Mouse (Mus musculus) neural tube, embryonic 13.5 days (tissue): ENCODE data around the gene Gstm4. TPM values are rescaled to one million over a fixed set of nuclear protein-coding genes. Genes with fewer than 3 reads are reported as not detected.
"Not testable (repeated sequence)": the region's sequence is repeated elsewhere in the genome, so short reads cannot be mapped to it uniquely, and the experiment has no call there.

Experiments used
- ATAC-seq: fragments of 200-750 bp; cut with Nextera tagmentation; 2 replicates; pipeline ENCODE4 v1.8.0; 2017; ENCODE audit warnings: low read depth, mild to moderate bottlenecking, moderate TSS enrichment, moderate library complexity
- H3K27ac ChIP-seq: fragments of 300-500 bp; sonication (generic); replicated peaks from 2 replicates; pipeline ENCODE4 v1.5.1; 2015; ENCODE audit warnings: moderate library complexity, mild to moderate bottlenecking, inconsistent platforms
- H3K27me3 ChIP-seq: fragments of 300-500 bp; sonication (generic); 2 replicates; pipeline ENCODE4 v1.6.1; 2015; ENCODE audit warnings: mild to moderate bottlenecking, inconsistent platforms
- H3K36me3 ChIP-seq: fragments of 300-500 bp; sonication (generic); 2 replicates; pipeline ENCODE4 v1.6.1; 2015; ENCODE audit warnings: mild to moderate bottlenecking, inconsistent platforms
- H3K4me1 ChIP-seq: fragments of 300-500 bp; sonication (generic); replicated peaks from 2 replicates; pipeline ENCODE4 v1.6.1; 2015; ENCODE audit warnings: inconsistent platforms
- H3K4me2 ChIP-seq: fragments of 300-500 bp; sonication (generic); 2 replicates; pipeline ENCODE4 v1.6.1; 2015; ENCODE audit warnings: inconsistent platforms, mild to moderate bottlenecking, moderate library complexity
- H3K4me3 ChIP-seq: fragments of 300-500 bp; sonication (generic); 2 replicates; pipeline ENCODE4 v1.5.1; 2015; ENCODE audit warnings: mild to moderate bottlenecking, inconsistent platforms
- H3K9ac ChIP-seq: fragments of 300-500 bp; sonication (generic); 2 replicates; pipeline ENCODE4 v1.6.1; 2015; ENCODE audit warnings: moderate library complexity, mild to moderate bottlenecking, inconsistent platforms
- H3K9me3 ChIP-seq: fragments of 300-500 bp; sonication (generic); 2 replicates; pipeline ENCODE4 v1.6.1; 2016; ENCODE audit warnings: inconsistent platforms
- WGBS: fragments of 180-500 bp; shearing (Covaris S2); methylation state at CpG from one replicate; pipeline ENCODE4 v1.1.7; 2015; 5-methylcytosine and 5-hydroxymethylcytosine counted together
- polyA plus RNA-seq: library from polyadenylated mRNA; unstranded; fragments of >200 nt; fragmentation: Nextera tagmentation; extraction: Ambion mirVana; gene quantifications from 2 replicates; pipeline ENCODE4 v1.2.1, GENCODE M21; 2015

The Gstm4 gene
- polyA plus RNA-seq, 1 experiment from 2014 or later, result 15.5 TPM

DNA sequence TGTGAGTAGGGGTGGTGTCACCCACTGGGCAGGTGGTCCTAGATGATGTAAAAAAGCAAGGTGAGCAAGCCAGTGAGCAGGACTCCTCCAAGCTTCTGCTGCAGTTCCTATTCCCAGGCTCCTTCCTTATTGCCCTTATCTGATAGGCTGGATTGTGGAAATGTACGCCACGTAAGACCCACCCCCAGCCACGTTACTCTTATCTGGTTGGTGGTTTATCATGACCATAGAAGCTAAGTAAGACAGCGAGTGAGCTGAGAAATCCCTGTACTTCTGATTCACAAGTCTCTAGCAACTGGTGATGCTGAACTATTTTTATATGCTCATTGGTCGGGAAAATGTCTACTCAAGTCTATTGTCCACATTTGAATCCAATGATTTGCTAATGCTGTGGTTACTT, 18.6 kb downstream of the Gstm4 start:
- Histone ChIP-seq H3K36me3 (no peaks in the 10 kb centered on the region), H3K4me3 (no peak overlapping the region), H3K4me2 (no peak overlapping the region), H3K4me1 (no peaks in the 10 kb centered on the region), H3K27ac (no peak overlapping the region), H3K9ac (no peak overlapping the region), H3K27me3 (no peaks in the 10 kb centered on the region), H3K9me3 (no peaks in the 10 kb centered on the region)
- 81% methylated on average over 5 of the region's 5 CpGs for WGBS
- no peak for ATAC-seq

- H3K27ac ChIP-seq, result no peak overlapping the region
- no peak for ATAC-seq
- no peak overlapping the region for H3K4me3 ChIP-seq
Measured at GRCm38 (mm10) chr3:108025318-108025717, 19.4 kb downstream of the Gstm4 start.

DNA sequence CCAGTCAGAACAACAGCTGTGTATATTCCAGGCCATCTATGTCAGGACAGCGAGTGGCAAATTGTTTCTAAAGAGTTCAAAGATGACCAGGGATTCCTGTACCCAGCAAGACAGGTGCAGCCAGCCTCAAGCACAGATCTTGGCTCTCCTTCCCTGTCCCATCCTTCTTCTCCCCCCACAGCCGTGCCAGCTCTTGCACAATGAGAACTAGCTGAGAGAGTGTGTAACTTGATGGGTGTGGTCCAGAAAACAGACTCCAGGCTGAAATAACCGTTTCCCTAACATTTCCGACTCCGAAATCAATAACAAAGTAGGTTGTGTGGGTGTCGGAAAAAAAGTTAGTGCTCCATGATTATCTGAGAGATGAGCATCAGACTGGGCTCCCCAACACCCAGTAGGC, 22.0 kb downstream of the Gstm4 start:
- H3K4me1 ChIP-seq, result peaks cover 9% of the 10 kb centered on the region; the same call in 1 of the 2 replicates
- H3K4me2 ChIP-seq, result no peak overlapping the region
- 88% methylated on average over 6 of the region's 6 CpGs for WGBS
- H3K27ac ChIP-seq, result no peak overlapping the region
- H3K36me3 ChIP-seq, result no peaks in the 10 kb centered on the region
- H3K27me3 ChIP-seq, result no peaks in the 10 kb centered on the region
- H3K4me3 ChIP-seq, result no peak overlapping the region
- no peaks in the 10 kb centered on the region for H3K9me3 ChIP-seq
- ATAC-seq, result no peak
- no peak overlapping the region for H3K9ac ChIP-seq

More at GRCm38 (mm10) chr3:108025318-108025717, 19.4 kb downstream of the Gstm4 start:
- Histone ChIP-seq H3K36me3 (no peaks in the 10 kb centered on the region), H3K4me1 (no peaks in the 10 kb centered on the region), H3K4me2 (no peak overlapping the region), H3K9ac (no peak overlapping the region), H3K27me3 (no peaks in the 10 kb centered on the region), H3K9me3 (no peaks in the 10 kb centered on the region)
- WGBS, result 70% methylated on average over 4 of the region's 4 CpGs

GRCm38 (mm10) chr3:108020351-108021022, 24.2 kb downstream of the Gstm4 start:
- H3K4me1 ChIP-seq, result peaks cover 25% of the 10 kb centered on the region
- H3K27me3 ChIP-seq, H3K27ac ChIP-seq, H3K9me3 ChIP-seq, H3K9ac ChIP-seq, H3K4me2 ChIP-seq, H3K36me3 ChIP-seq, ATAC-seq, H3K4me3 ChIP-seq: not testable (repeated sequence)
- 88% methylated on average over 11 of the region's 11 CpGs for WGBS

- not testable (repeated sequence) for H3K9ac ChIP-seq, H3K27ac ChIP-seq, H3K9me3 ChIP-seq, H3K27me3 ChIP-seq, H3K4me2 ChIP-seq, H3K4me3 ChIP-seq, H3K36me3 ChIP-seq, ATAC-seq
- 74% methylated on average over 3 of the region's 3 CpGs for WGBS
- peaks cover 25% of the 10 kb centered on the region for H3K4me1 ChIP-seq
Measured at GRCm38 (mm10) chr3:108019226-108019625, 25.5 kb downstream of the Gstm4 start.

GRCm38 (mm10) chr3:108018190-108018820, 26.4 kb downstream of the Gstm4 start:
- Histone ChIP-seq H3K27ac (peak overlapping the region; percentile 85), H3K4me2 (peak overlapping the region; percentile 84), H3K9ac (peak overlapping the region; percentile 66), H3K27me3 (no peaks in the 10 kb centered on the region), H3K36me3 (no peaks in the 10 kb centered on the region), H3K4me3 (peak overlapping the region; percentile 43), H3K9me3 (no peaks in the 10 kb centered on the region), H3K4me1 (peaks cover 25% of the 10 kb centered on the region)
- WGBS, result 31% methylated on average over 14 of the region's 14 CpGs
- ATAC-seq, result no peak

DNA sequence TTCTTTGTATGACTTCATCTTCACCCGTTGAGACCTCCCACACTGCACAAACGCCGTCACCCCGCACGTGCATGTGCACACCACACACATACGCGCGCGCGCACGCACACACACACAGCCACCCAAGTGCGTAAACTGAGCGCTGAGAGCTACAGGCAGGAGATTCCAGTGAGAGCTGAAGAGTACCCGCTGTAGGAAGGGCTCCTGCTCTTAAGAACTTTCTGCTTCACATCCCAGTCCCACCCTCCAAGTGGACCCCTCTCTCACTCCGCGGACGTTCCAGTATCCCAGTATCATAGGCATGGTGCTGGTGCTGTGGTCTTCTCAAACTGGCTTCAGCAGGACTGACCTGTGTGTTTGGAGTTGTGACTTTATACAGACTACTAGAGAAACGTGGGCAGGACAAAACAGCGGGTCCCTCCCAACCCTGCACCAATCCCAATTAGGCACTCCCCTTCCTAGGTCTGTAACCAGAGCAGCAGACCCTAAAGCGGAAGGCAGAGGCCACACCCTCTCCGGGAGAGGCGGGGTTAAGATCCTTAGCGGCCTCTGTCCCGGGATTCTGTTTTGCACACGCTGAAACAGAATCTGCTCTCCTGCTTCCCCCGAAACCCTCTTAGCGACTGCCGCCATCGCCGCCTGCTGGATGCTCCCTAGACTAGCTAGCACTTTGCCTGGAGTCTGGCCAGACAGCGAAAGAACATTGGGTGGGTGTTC, 27.1 kb downstream of the Gstm4 start, which contains the start of gene Gstm1:
Gstm1 (minus strand) TSS at position 501 of the 717 bp plus-strand sequence.
- Histone ChIP-seq H3K9ac (peak within 1 kb of the TSS; percentile 66), H3K27me3 (no peaks in the 10 kb centered on the region), H3K4me1 (peaks cover 25% of the 10 kb centered on the region), H3K27ac (peak within 1 kb of the TSS; percentile 85), H3K9me3 (no peaks in the 10 kb centered on the region), H3K4me3 (peak within 1 kb of the TSS; percentile 43), H3K36me3 (no peaks in the 10 kb centered on the region), H3K4me2 (peak within 1 kb of the TSS; percentile 84)
- whole genome bisulfite sequencing, result 1% methylated on average over 31 of the region's 31 CpGs
- peak; percentile 95 for ATAC-seq

DNA sequence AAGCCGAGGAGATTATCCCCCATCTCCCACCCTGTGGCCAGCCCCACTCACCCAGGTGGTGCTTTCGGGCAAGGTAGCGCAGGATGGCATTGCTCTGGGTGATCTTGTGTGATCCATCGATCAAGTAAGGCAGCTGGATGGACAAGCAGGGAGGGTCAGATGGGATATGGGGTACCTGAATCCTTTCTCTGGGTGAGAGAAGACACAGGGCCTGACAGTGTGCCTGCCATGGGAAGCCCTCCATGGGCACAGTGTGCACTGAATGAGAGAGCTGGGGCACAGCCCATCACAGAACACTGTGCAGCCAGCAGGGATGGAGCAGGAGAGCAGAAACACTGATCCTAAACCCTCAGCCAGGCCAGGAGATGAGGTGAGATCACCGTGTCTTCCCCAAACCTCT, 28.2 kb downstream of the Gstm4 start:
- not testable (repeated sequence) for ATAC-seq, H3K36me3 ChIP-seq, H3K9me3 ChIP-seq, H3K27ac ChIP-seq, H3K27me3 ChIP-seq
- Histone ChIP-seq H3K4me2 (peak overlapping the region; percentile 84), H3K9ac (0 out of 2 replicates have a peak overlapping the region, but pooled peaks have one; percentile 66), H3K4me3 (0 out of 2 replicates have a peak overlapping the region, but pooled peaks have one; percentile 43), H3K4me1 (peaks cover 27% of the 10 kb centered on the region)
- 93% methylated on average over 5 of the region's 5 CpGs for WGBS

- WGBS, result 92% methylated on average over 2 of the region's 2 CpGs
Measured at GRCm38 (mm10) chr3:108014974-108015346, 29.7 kb downstream of the Gstm4 start.

GRCm38 (mm10) chr3:108014098-108014973, 30.4 kb downstream of the Gstm4 start:
- Histone ChIP-seq H3K36me3 (no peaks in the 10 kb centered on the region), H3K4me3 (no peak overlapping the region), H3K4me1 (peaks cover 28% of the 10 kb centered on the region), H3K9me3 (no peaks in the 10 kb centered on the region), H3K4me2 (no peak overlapping the region), H3K27ac (no peak overlapping the region), H3K9ac (no peak overlapping the region), H3K27me3 (no peaks in the 10 kb centered on the region)
- 87% methylated on average over 8 of the region's 8 CpGs for WGBS
- no peak for ATAC-seq

More at GRCm38 (mm10) chr3:108014974-108015346, 29.7 kb downstream of the Gstm4 start:
- Histone ChIP-seq H3K27me3 (no peaks in the 10 kb centered on the region), H3K4me2 (no peak overlapping the region), H3K9me3 (no peaks in the 10 kb centered on the region), H3K9ac (no peak overlapping the region), H3K4me1 (peaks cover 28% of the 10 kb centered on the region), H3K4me3 (no peak overlapping the region), H3K36me3 (no peaks in the 10 kb centered on the region), H3K27ac (no peak overlapping the region)
- no peak for ATAC-seq

- 84% methylated on average over 4 of the region's 4 CpGs for WGBS
- Histone ChIP-seq H3K4me2 (no peak overlapping the region), H3K9ac (no peak overlapping the region), H3K4me3 (no peak overlapping the region), H3K27ac (no peak overlapping the region), H3K4me1 (peaks cover 26% of the 10 kb centered on the region), H3K36me3 (no peaks in the 10 kb centered on the region), H3K9me3 (no peaks in the 10 kb centered on the region), H3K27me3 (no peaks in the 10 kb centered on the region)
- no peak for ATAC-seq
Measured at GRCm38 (mm10) chr3:108013331-108013871, 31.3 kb downstream of the Gstm4 start.
